In the genomic region with DNA sequence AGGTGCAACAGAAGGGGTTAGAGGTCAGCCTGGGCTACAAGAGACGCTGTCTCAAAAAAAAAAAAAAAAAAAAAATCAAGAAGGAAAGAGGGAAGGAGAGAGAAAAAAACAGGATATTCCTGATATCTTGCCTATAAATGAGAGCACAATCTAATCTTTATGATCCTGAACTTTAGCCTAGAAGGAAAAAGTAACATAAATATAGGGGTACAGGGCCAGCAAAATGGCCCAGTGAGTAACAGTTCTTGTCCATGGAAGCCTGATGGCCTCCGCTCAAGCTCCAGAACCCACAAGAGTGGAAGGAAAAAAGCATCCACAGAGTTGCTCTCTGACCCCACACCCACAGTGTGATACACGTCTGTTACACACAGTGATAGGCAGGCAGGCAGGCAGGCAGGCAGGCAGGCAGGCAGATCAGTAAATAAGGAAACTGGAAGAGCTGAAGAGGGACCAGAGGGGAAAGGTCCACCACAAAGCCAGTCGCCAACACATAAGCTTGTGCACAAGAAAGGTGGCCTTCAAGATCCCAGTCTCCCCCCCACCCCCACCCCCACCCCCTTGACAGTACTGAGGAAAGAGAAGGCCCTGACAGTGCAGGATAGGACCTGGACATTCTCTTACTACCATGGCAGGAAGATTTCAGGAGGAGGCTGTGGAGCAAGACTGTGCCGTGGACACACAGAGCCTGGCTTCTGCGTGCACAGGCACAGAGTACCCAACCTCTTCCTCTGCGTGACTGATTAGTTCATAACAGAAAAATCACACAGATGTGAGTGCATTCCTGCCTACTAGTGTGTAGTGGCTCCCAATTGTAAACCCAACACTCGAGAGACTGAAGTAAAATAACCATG, we compare ENCODE assay signal across 19 mouse cellular contexts. TPM values are rescaled to one million over a fixed set of nuclear protein-coding genes. Genes with fewer than 3 reads are reported as not detected.
DNase-seq lines count a peak whose midpoint lies in the region; ATAC-seq and TF ChIP-seq lines count a peak whose summit lies in the region.
"Had no signal": no experiment of that assay in that cellular context is flagged by ENCODE, and none has a peak within 500 bp of the region (broad histone marks: within the 10 kb centered on the region; RNA-seq: fewer than 3 reads in every experiment).

No protein-coding gene starts in this region.

- peak; percentile 42; the same call in 1 of the 2 replicates for ATAC-seq in hindbrain, embryonic 15.5 days (ENCODE audit: low FRiP score, low read depth)
- ATAC-seq in hindbrain, embryonic 14.5 days (ENCODE audit: low FRiP score) = no peak
- peak; percentile 25; the same call in 1 of the 2 replicates for ATAC-seq in lung, postnatal 0 days
- peak; percentile 86 for ATAC-seq in intestine, embryonic 16.5 days

- peaks cover 20% of the 10 kb centered on the region for H3K36me3 ChIP-seq in hindbrain, embryonic 15.5 days
- peaks cover 35% of the 10 kb centered on the region for H3K36me3 ChIP-seq in hindbrain, embryonic 14.5 days (replicated peaks; ENCODE audit: control insufficient read depth, insufficient read depth)
- H3K36me3 ChIP-seq in lung, postnatal 0 days (ENCODE audit: insufficient read depth, low read length) = no peaks in the 10 kb centered on the region
- no peaks in the 10 kb centered on the region; the same call in none of the 2 replicates for H3K36me3 ChIP-seq in intestine, embryonic 16.5 days (ENCODE audit: control insufficient read depth, insufficient read depth, low read length)

- H3K27me3 ChIP-seq in hindbrain, embryonic 15.5 days = no peaks in the 10 kb centered on the region
- no peaks in the 10 kb centered on the region for H3K27me3 ChIP-seq in hindbrain, embryonic 14.5 days (ENCODE audit: control insufficient read depth, insufficient read depth, low read length)
- no peaks in the 10 kb centered on the region for H3K27me3 ChIP-seq in lung, postnatal 0 days (replicated peaks; ENCODE audit: insufficient read depth, low read length)
- no peaks in the 10 kb centered on the region for H3K27me3 ChIP-seq in intestine, embryonic 16.5 days (replicated peaks; ENCODE audit: control insufficient read depth, insufficient read depth, low read length)
- H3K27me3 ChIP-seq: hindbrain, embryonic 12.5 days; limb, embryonic 15.5 days; neural tube, embryonic 13.5 days had no signal

- no peak overlapping the region for H3K9ac ChIP-seq in hindbrain, embryonic 15.5 days
- no peak overlapping the region for H3K9ac ChIP-seq in hindbrain, embryonic 14.5 days
- H3K9ac ChIP-seq in lung, postnatal 0 days (replicated peaks; ENCODE audit: low read depth) = no peak overlapping the region
- no peak overlapping the region for H3K9ac ChIP-seq in intestine, embryonic 16.5 days (ENCODE audit: low read depth, low read length)
- H3K9ac ChIP-seq: hindbrain, embryonic 12.5 days; limb, embryonic 15.5 days; neural tube, embryonic 13.5 days had no signal

- H3K9me3 ChIP-seq in hindbrain, embryonic 15.5 days = no peaks in the 10 kb centered on the region
- no peaks in the 10 kb centered on the region for H3K9me3 ChIP-seq in hindbrain, embryonic 14.5 days (ENCODE audit: control insufficient read depth, low read length)
- no peaks in the 10 kb centered on the region for H3K9me3 ChIP-seq in lung, postnatal 0 days (ENCODE audit: low read length)
- no peaks in the 10 kb centered on the region for H3K9me3 ChIP-seq in intestine, embryonic 16.5 days (ENCODE audit: control insufficient read depth, low read length)
- H3K9me3 ChIP-seq: embryonic facial prominence, embryonic 10.5 days; hindbrain, embryonic 12.5 days; limb, embryonic 15.5 days; neural tube, embryonic 13.5 days had no signal

- H3K4me2 ChIP-seq in hindbrain, embryonic 15.5 days = no peak overlapping the region
- H3K4me2 ChIP-seq in hindbrain, embryonic 14.5 days (replicated peaks) = no peak overlapping the region
- no peak overlapping the region for H3K4me2 ChIP-seq in lung, postnatal 0 days (replicated peaks; ENCODE audit: low read depth, low read length)
- H3K4me2 ChIP-seq in intestine, embryonic 16.5 days (ENCODE audit: low read depth, low read length) = no peak overlapping the region
- H3K4me2 ChIP-seq: hindbrain, embryonic 12.5 days; limb, embryonic 15.5 days; neural tube, embryonic 13.5 days had no signal

- peak overlapping the region; percentile 1; the same call in 1 of the 2 replicates for H3K4me3 ChIP-seq in gastrocnemius, adult 2 months
- no peak overlapping the region for H3K4me3 ChIP-seq in hindbrain, embryonic 15.5 days
- H3K4me3 ChIP-seq in hindbrain, embryonic 14.5 days (replicated peaks; ENCODE audit: low read length) = no peak overlapping the region
- no peak overlapping the region for H3K4me3 ChIP-seq in lung, postnatal 0 days (ENCODE audit: low read depth, low read length)
- no peak overlapping the region for H3K4me3 ChIP-seq in lung, adult 2 months (replicated peaks; ENCODE audit: extremely low read depth, low read depth, low read length)
- no peak overlapping the region for H3K4me3 ChIP-seq in intestine, embryonic 16.5 days (ENCODE audit: low read length)
- H3K4me3 ChIP-seq: embryonic facial prominence, embryonic 10.5 days; hindbrain, embryonic 12.5 days; limb, embryonic 15.5 days; neural tube, embryonic 13.5 days had no signal

- intact Hi-C loops in gastrocnemius, adult 2 months (cut with DNase I) = loop anchor here (2.0 kb wide), 1 partner anchor 18 kb away; no protein-coding TSS in a partner anchor

- peaks cover 35% of the 10 kb centered on the region for H3K4me1 ChIP-seq in hindbrain, embryonic 15.5 days (replicated peaks)
- H3K4me1 ChIP-seq in hindbrain, embryonic 14.5 days (replicated peaks; ENCODE audit: control insufficient read depth, insufficient read depth, low read length) = peaks cover 7% of the 10 kb centered on the region; the same call in 1 of the 2 replicates
- H3K4me1 ChIP-seq in lung, postnatal 0 days (ENCODE audit: insufficient read depth, low read depth, low read length) = peaks cover 10% of the 10 kb centered on the region; the same call in 1 of the 2 replicates
- H3K4me1 ChIP-seq in lung, adult 2 months (ENCODE audit: control insufficient read depth, insufficient read depth, low read length) = peaks cover 10% of the 10 kb centered on the region
- peaks cover 20% of the 10 kb centered on the region for H3K4me1 ChIP-seq in intestine, embryonic 16.5 days (ENCODE audit: control insufficient read depth, insufficient read depth, low read length)

- TF ChIP-seq EP300 in lung, postnatal 0 days (IDR thresholded peaks at IDR 0.05) = no peak

- no peak for TF ChIP-seq POLR2A in lung, adult 2 months (IDR thresholded peaks at IDR 0.05; ENCODE audit: borderline replicate concordance, extremely low read depth, low read depth, low read length)

- WGBS in hindbrain, embryonic 15.5 days = 72% methylated on average over 8 of the region's 8 CpGs
- WGBS in hindbrain, embryonic 14.5 days = 75% methylated on average over 8 of the region's 8 CpGs
- WGBS in lung, postnatal 0 days = 53% methylated on average over 8 of the region's 8 CpGs
- WGBS in lung, adult 2 months = 54% methylated on average over 8 of the region's 8 CpGs
- WGBS in intestine, embryonic 16.5 days = 53% methylated on average over 8 of the region's 8 CpGs

- DNase-seq in gastrocnemius, adult 2 months = no peak
- DNase-seq in gastrocnemius, postnatal 10 days = no peak
- DNase-seq in hindbrain, embryonic 14.5 days (ENCODE audit: low spot score) = no peak
- no peak for DNase-seq in lung, postnatal 0 days (ENCODE audit: low spot score)
- DNase-seq in lung, adult 2 months = no peak
- DNase-seq in gastrocnemius, adult 18-20 months (ENCODE audit: low spot score) = no peak
- DNase-seq: adrenal gland, postnatal 36 days; cerebellum, adult 18-20 months; kidney, adult 2 months; kidney, postnatal 14 days; lung, postnatal 10 days; right cerebral cortex, adult 18-20 months; thymus, postnatal 14 days had no signal

- peak overlapping the region; percentile 73 for H3K27ac ChIP-seq in gastrocnemius, adult 2 months
- H3K27ac ChIP-seq in hindbrain, embryonic 15.5 days (replicated peaks) = no peak overlapping the region
- H3K27ac ChIP-seq in hindbrain, embryonic 14.5 days = no peak overlapping the region
- H3K27ac ChIP-seq in lung, postnatal 0 days (ENCODE audit: low read length) = peak overlapping the region; percentile 15; the same call in 1 of the 2 replicates
- peak overlapping the region; percentile 72 for H3K27ac ChIP-seq in intestine, embryonic 16.5 days (ENCODE audit: low read length)
- H3K27ac ChIP-seq: embryonic facial prominence, embryonic 10.5 days; hindbrain, embryonic 12.5 days; limb, embryonic 15.5 days; neural tube, embryonic 13.5 days had no signal

- TF ChIP-seq CTCF in gastrocnemius, adult 2 months (IDR thresholded peaks at IDR 0.05) = no peak
- no peak for TF ChIP-seq CTCF in lung, postnatal 0 days (IDR thresholded peaks at IDR 0.05)
- TF ChIP-seq CTCF in lung, adult 2 months (IDR thresholded peaks at IDR 0.05; ENCODE audit: insufficient read depth, low read length) = no peak

RNA-seq across cellular contexts. Expression of gene Kif1b, which starts 21.0 kb away (rescaled TPM):
- 100 to 1,000 TPM; 256 to 358 TPM for total RNA-seq in gastrocnemius, adult 2 months (2021)
- 100 to 1,000 TPM; 245 to 257 TPM for total RNA-seq in gastrocnemius, postnatal 10 days (2021)
- polyA plus RNA-seq in hindbrain, embryonic 15.5 days (2015; fragmentation: Nextera tagmentation; extraction: Ambion mirVana) = 123 and 135 TPM in 2 replicates
- 188 and 194 TPM in 2 replicates for polyA plus RNA-seq in hindbrain, embryonic 14.5 days (2014; fragmentation: Nextera tagmentation; extraction: Ambion mirVana)
- 35.6 and 36.7 TPM in 2 replicates for polyA plus RNA-seq in lung, postnatal 0 days (2015; fragmentation: Nextera tagmentation; extraction: Ambion mirVana)
- 32.0 and 43.8 TPM in 2 replicates for polyA plus RNA-seq in lung, adult 2 months (2012; rRNA removed)
- polyA plus RNA-seq in intestine, embryonic 16.5 days (2015; fragmentation: Nextera tagmentation; extraction: Ambion mirVana) = 18.2 and 19.2 TPM in 2 replicates
- total RNA-seq in gastrocnemius, adult 18-20 months (2021) = 100 to 1,000 TPM; 255 to 285 TPM

Comparison
In these comparisons a context has a peak if more than half of its experiments do, and no peak if none do; other contexts are left out.
1. H3K27ac ChIP-seq: peak in gastrocnemius, adult 2 months (single experiment), lung, postnatal 0 days (single experiment) and intestine, embryonic 16.5 days (single experiment); none in hindbrain, embryonic 15.5 days (single experiment) and hindbrain, embryonic 14.5 days (single experiment).